Mouse (Mus musculus) cortical plate, adult 2 months (tissue): ENCODE measurements around the gene Id3.

Experiments
- CTCF ChIP-seq: fragments of 200-500 bp; IDR thresholded peaks from 2 replicates; pipeline ENCODE4 v1.5.1; 2011; ENCODE audit warnings: mild to moderate bottlenecking, control low read depth, low read length; ENCODE audit not compliant: insufficient read depth; ENCODE audit errors: extremely low read depth
- POLR2A ChIP-seq: fragments of 200-500 bp; IDR thresholded peaks from 2 replicates; pipeline ENCODE4 v1.6.1; 2011; ENCODE audit warnings: mild to moderate bottlenecking, low read length, control low read depth; ENCODE audit not compliant: insufficient read depth; ENCODE audit errors: extremely low read depth

- no peak for TF ChIP-seq POLR2A
- no peak for TF ChIP-seq CTCF
Observed at GRCm38 (mm10) chr4:136172011-136172541, 28.8 kb downstream of the Id3 start, which contains the start of gene E2f2.
